29 mouse cellular contexts compared by ENCODE assay signal in genomic region chr7:123453066-123453465, GRCm38 (mm10). TPM values are rescaled to one million over a fixed set of nuclear protein-coding genes. Genes with fewer than 3 reads are reported as not detected.
DNase-seq lines count a peak whose midpoint lies in the region; ATAC-seq lines count a peak whose summit lies in the region.
"Had no signal": no experiment of that assay in that cellular context is flagged by ENCODE, and none has a peak within 500 bp of the region (broad histone marks: within the 10 kb centered on the region; RNA-seq: fewer than 3 reads in every experiment).

No protein-coding gene starts in this region.

- H3K4me1 ChIP-seq in kidney, embryonic 15.5 days, result 0 out of 2 replicates have a peak, but pooled peaks cover 3% of the 10 kb centered on the region
- H3K4me1 ChIP-seq: hindbrain, embryonic 12.5 days; limb, embryonic 15.5 days; lung, embryonic 15.5 days; midbrain, embryonic 13.5 days had no signal

- H3K4me2 ChIP-seq in kidney, embryonic 15.5 days, result no peak overlapping the region
- H3K4me2 ChIP-seq: heart, embryonic 11.5 days; hindbrain, embryonic 12.5 days; limb, embryonic 15.5 days; lung, embryonic 15.5 days; midbrain, embryonic 13.5 days had no signal

- peak overlapping the region; percentile 27; the same call in 1 of the 2 replicates for H3K27ac ChIP-seq in kidney, embryonic 15.5 days
- H3K27ac ChIP-seq: hindbrain, embryonic 12.5 days; limb, embryonic 15.5 days; lung, embryonic 15.5 days; midbrain, embryonic 13.5 days had no signal

- no peak overlapping the region for H3K9ac ChIP-seq in kidney, embryonic 15.5 days
- H3K9ac ChIP-seq: hindbrain, embryonic 12.5 days; limb, embryonic 15.5 days; lung, embryonic 15.5 days; midbrain, embryonic 13.5 days had no signal

- no peaks in the 10 kb centered on the region for H3K9me3 ChIP-seq in kidney, embryonic 15.5 days (replicated peaks)
- H3K9me3 ChIP-seq: hindbrain, embryonic 12.5 days; limb, embryonic 15.5 days; lung, embryonic 15.5 days; megakaryocyte, embryonic 14.5 days; midbrain, embryonic 13.5 days had no signal

- WGBS in kidney, embryonic 15.5 days, result 59% methylated on average over 8 of the region's 8 CpGs

- H3K36me3 ChIP-seq in kidney, embryonic 15.5 days, result no peaks in the 10 kb centered on the region
- H3K36me3 ChIP-seq: hindbrain, embryonic 12.5 days; limb, embryonic 15.5 days; lung, embryonic 15.5 days; midbrain, embryonic 13.5 days had no signal

- no peak overlapping the region for H3K4me3 ChIP-seq in kidney, embryonic 15.5 days (replicated peaks)
- H3K4me3 ChIP-seq: hindbrain, embryonic 12.5 days; limb, embryonic 15.5 days; lung, embryonic 15.5 days; megakaryocyte, embryonic 14.5 days; midbrain, embryonic 13.5 days had no signal

- intact Hi-C loops in heart, postnatal 14 days (cut with DNase I), result no loop called here

- peak; percentile 79 for DNase-seq in heart, adult 11 months
- no peak for DNase-seq in heart, postnatal 14 days
- DNase-seq in kidney, postnatal 14 days, result no peak
- DNase-seq in testis, postnatal 10 days (ENCODE audit: low spot score), result peak; percentile 19
- no peak for DNase-seq in testis, postnatal 14 days (ENCODE audit: low spot score)
- DNase-seq in cerebellum, adult 18-20 months, result no peak
- DNase-seq: adrenal gland, postnatal 25 days; cerebellum, adult 9-10 months; gastrocnemius, postnatal 10 days; left cerebral cortex, postnatal 4 days; lung, postnatal 36 days had no signal

- ATAC-seq in kidney, embryonic 15.5 days (replicated peaks; ENCODE audit: low FRiP score), result no peak
- ATAC-seq: CD4-positive, CD25-positive, alpha-beta regulatory T cell, adult 4 months; forebrain, embryonic 14.5 days; midbrain, embryonic 13.5 days had no signal

- H3K27me3 ChIP-seq in kidney, embryonic 15.5 days, result no peaks in the 10 kb centered on the region
- H3K27me3 ChIP-seq: hindbrain, embryonic 12.5 days; limb, embryonic 15.5 days; lung, embryonic 15.5 days; midbrain, embryonic 13.5 days had no signal

RNA-seq across cellular contexts. Expression of gene Aqp8, which starts 9.0 kb away (rescaled TPM):
- 1 to 10 TPM in 1 of 2 experiments, under 1 TPM in 1; 0.98 to 2.0 TPM for total RNA-seq in heart, postnatal 14 days (2021)
- polyA plus RNA-seq in kidney, embryonic 15.5 days (2015; fragmentation: Nextera tagmentation; extraction: Ambion mirVana), result 0.48 TPM in 1 of 2 replicates, not detected in the other
- total RNA-seq: adrenal gland, postnatal 25 days; gastrocnemius, postnatal 10 days; layer of hippocampus, adult 18-20 months; layer of hippocampus, postnatal 14 days; left cerebral cortex, adult 8-10 months; left cerebral cortex, postnatal 4 days; monocyte, adult 5-6 weeks; neutrophil, adult 5-6 weeks had no signal
- polyA plus RNA-seq: brain, embryonic 14.5 days; CD4-positive, CD25-positive, alpha-beta regulatory T cell, adult 4 months; embryonic facial prominence, embryonic 14.5 days; forebrain, embryonic 14.5 days; frontal cortex, adult 2 months; kidney, embryonic 14.5 days; limb, embryonic 15.5 days; lung, embryonic 15.5 days; midbrain, embryonic 13.5 days had no signal

RNA-seq across cellular contexts. Expression of gene Zkscan2, which starts 47.2 kb away (rescaled TPM):
- total RNA-seq in heart, postnatal 14 days (2021), result under 1 TPM; 0.32 to 0.36 TPM
- 2.3 and 3.3 TPM in 2 replicates for polyA plus RNA-seq in kidney, embryonic 15.5 days (2015; fragmentation: Nextera tagmentation; extraction: Ambion mirVana)
- total RNA-seq: monocyte, adult 5-6 weeks; neutrophil, adult 5-6 weeks had no signal

Comparison
In these comparisons a context has a peak if more than half of its experiments do, and no peak if none do; other contexts are left out.
1. DNase-seq: peak in heart, adult 11 months (single experiment) and testis, postnatal 10 days (single experiment); none in heart, postnatal 14 days (0 of 2), kidney, postnatal 14 days (single experiment), testis, postnatal 14 days (single experiment) and cerebellum, adult 18-20 months (0 of 2).